Mouse (Mus musculus): ENCODE measurements around the gene Wdtc1.
A peak's percentile ranks its signal among the peaks of the same experiment; 100 is the strongest.

Wdtc1 gene

GRCm38 (mm10) chr4:133328129-133328528 is 25.2 kb downstream of the Wdtc1 start:
- DNase-seq (ENCODE audit: low spot score), result no peak

DNA sequence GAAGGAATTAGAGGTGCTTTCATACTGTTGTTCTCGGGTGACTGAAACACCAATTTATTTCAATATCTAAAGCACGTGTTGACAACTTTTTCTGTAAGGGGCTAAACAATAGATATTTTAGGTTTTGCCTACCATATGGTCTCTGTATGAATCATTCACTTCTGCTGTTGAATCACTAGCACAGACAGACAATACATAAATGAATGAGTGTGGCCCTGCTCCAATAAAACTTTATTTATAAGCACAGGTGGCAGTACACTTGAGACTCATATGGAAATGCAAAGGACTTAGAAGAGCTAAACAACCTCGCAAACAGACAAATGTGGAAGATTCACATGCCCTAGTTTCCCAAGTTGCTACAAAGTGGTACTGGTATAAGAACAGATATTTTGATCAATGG is 33.6 kb downstream of the Wdtc1 start:
- no peak for DNase-seq (ENCODE audit: low spot score)

DNA sequence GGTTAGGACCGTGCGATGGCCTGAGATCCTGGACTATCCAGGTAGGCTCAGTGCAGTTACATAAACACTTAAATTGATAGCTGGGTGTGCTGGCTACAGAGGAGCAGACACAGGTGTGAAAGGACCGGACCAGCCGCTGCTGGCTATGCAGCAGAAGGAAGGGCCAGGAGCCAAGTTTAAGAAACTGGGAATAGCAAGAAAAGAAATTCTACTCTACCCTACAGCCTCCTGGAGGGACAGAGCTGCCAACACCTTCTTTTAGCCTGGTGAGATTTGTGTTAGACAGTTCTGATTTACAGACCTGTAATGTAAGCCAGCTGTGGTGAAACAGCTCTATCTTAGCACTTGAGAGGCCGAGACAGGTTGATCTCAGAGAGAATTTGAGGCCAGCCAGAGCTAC is 37.3 kb downstream of the Wdtc1 start:
- DNase-seq (ENCODE audit: low spot score), result no peak

- DNase-seq (ENCODE audit: low spot score), result no peak
These were observed 38.4 kb downstream of the Wdtc1 start for GRCm38 (mm10) chr4:133314896-133315295.

- DNase-seq (ENCODE audit: low spot score), result peak; percentile 78
These were observed 43.3 kb downstream of the Wdtc1 start for GRCm38 (mm10) chr4:133309948-133310347.

GRCm38 (mm10) chr4:133307331-133307730 is 46.0 kb downstream of the Wdtc1 start:
- peak; percentile 67 for DNase-seq (ENCODE audit: low spot score)

- DNase-seq (ENCODE audit: low spot score), result no peak
These were observed 47.5 kb downstream of the Wdtc1 start for GRCm38 (mm10) chr4:133305825-133306224.

GRCm38 (mm10) chr4:133304770-133305169 is 48.5 kb downstream of the Wdtc1 start:
- DNase-seq (ENCODE audit: low spot score), result no peak

GRCm38 (mm10) chr4:133302668-133303067 is 50.6 kb downstream of the Wdtc1 start:
- no peak for DNase-seq (ENCODE audit: low spot score)

GRCm38 (mm10) chr4:133301802-133302201 is 51.5 kb downstream of the Wdtc1 start:
- DNase-seq (ENCODE audit: low spot score), result peak; percentile 61

GRCm38 (mm10) chr4:133300421-133300820 is 52.9 kb downstream of the Wdtc1 start:
- no peak for DNase-seq (ENCODE audit: low spot score)

- no peak for DNase-seq (ENCODE audit: low spot score)
These were observed 53.6 kb downstream of the Wdtc1 start for GRCm38 (mm10) chr4:133299701-133300100.

DNA sequence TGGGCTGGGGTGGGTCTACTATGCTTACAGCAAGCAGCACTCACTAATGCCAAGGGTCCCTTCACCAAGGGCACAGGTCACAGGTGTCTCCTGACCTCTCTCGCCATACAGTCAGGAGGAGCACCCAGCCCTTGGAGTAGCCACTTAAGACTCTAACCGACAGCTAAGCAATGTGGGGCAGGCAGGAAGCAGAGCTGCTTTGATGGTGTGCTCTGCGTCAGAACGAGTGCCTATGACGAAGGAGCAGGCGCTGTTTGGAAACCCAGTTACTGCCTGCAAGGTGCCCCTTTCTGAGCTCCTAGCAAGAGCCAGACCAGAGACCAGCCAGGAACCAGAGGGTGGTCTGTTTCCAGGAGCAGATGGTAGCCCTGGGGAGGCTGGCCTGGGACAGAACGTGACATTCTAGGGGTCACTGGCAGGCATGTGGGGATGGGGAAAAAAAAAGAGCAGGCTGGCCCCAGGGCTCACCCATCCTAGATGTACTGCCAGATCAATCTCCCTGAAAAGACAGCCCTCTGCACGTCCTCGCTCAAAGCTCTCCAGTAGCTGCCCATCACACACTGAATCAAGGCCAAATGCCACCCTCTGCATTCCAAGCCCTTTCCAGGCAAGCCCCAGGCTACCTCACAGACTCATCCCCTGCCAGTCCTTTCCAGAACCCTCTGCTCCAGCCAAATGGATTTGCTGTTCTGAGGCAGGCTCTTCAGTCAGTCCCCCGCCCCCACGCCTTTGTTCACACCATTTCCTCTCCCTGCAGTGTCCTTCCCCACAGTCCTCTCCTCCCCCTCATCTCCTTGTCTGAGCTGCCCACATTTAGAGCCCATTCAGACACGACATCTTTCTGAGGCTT is 54.5 kb downstream of the Wdtc1 start:
- DNase-seq (ENCODE audit: low spot score), result no peak

DNA sequence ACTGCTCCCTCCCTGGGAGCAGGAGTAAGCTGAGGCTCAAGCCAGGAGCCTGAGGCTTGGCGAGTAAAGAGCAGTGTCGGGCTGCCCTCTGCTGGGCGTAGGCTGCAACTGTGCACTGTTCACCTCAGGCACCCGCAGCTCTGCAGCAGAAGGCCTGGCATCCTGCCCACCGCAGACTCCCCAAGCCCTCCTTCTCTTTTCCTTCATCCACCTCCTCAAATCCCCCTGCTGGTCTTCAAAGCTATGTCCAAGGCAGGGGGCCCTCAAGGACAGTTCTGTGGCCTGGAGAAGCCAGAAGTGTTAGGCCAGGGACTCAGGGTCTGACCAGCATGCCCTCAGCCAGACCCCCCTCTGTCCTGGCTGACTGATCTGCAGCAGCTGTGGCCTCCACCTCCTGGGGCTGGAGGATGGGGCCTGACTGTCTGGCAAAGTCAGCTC is 55.5 kb downstream of the Wdtc1 start:
- peak; percentile 62 for DNase-seq (ENCODE audit: low spot score)

- DNase-seq (ENCODE audit: low spot score), result no peak
These were observed 55.9 kb downstream of the Wdtc1 start for GRCm38 (mm10) chr4:133297360-133297759.

DNA sequence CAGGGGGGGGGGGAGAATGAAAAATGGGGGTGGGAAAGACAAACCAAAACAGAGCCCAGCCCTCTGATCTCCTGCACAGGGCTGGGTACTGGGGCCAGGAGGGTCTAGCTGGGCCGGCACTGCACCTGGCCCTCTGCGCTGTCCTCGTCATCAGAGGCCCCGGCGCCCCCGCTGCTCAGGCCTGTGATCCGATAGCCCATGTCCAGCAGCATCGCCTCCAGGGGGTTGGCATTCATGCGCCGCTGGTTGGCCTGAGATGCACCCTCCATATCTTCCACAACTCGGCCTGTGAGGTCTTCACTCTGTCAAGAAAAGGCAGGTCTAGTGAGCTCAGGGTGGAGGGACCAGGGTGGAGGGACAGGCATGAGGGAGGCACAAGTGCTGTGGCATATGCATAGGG is 59.2 kb downstream of the Wdtc1 start:
- no peak for DNase-seq (ENCODE audit: low spot score)

DNA sequence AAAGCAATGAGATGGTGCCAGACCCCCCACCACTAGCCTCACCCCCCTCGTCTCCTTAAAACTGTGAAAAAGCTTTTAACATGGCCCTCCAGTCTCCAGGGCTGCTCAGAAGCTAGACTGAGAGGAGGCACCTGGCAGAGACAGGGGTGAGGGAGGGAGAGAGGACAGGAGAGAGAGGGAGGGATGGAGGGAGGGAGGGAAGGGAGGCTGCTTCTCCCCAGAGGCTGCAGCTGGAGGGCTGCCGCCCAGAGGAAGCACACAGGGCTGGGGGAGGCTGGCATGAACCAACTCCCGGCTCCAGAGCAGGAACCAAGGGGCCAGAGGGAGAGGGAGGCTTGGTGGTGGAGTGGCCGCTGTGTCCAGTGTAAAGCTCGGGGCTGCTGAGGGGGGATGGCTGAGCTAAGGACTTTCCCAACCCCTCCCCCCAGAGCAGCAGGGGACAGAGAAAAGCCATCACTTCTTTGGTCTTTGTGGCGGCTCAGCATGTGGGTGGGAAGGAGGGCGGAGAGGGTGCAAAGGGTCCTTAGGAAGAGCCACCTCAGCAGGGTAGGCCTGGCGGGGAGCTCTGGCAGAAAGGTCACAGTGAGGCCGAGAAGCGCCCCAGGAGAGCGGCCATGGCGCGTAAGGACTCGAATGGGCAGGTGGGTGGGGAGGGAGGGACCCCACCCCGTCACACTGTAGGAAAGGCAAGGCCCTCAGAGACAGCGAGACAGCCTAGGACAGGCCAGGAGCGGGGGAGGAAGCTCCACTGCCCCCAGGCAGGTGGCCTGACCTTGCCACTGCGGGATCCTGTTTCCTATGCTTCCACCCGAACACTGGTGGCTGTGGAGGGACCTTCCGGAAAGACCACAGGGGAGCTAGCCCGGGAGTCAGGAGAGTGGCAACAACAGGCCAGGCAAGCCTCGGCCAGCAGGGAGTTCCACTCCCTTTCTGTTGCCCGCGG is 60.1 kb downstream of the Wdtc1 start:
- no peak for DNase-seq (ENCODE audit: low spot score)

GRCm38 (mm10) chr4:133292405-133292804 is 60.9 kb downstream of the Wdtc1 start:
- DNase-seq (ENCODE audit: low spot score), result no peak

- peak; percentile 63 for DNase-seq (ENCODE audit: low spot score)
These were observed 62.0 kb downstream of the Wdtc1 start for GRCm38 (mm10) chr4:133291255-133291654.

DNA sequence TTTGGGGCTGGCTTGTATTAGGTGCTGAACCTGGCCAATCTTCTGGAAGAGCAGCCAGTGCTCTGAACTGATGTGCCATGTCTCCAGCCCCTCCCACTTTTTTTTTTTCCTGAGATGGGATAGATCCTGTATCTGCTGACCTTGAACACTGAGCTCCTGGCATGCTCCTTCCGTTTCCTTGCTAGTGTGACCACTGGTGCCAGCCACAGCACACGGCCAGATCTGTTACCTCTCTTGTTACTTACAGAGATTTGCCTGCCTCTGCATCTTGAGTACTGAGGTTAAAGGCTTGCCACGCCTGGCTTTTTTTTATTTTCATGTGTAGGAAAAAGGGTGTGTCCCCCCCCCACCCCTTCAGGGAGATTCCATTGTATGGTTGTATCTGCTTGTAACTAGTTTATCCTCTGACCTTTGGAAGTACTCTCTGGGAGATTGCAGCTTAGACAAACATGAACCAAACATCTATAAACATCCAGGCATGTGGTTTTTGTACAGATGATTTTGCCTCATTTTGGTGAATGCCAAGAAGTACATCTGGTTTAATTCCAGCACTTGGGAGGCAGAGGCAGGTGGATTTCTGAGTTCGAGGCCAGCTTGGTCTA is 66.7 kb downstream of the Wdtc1 start:
- DNase-seq (ENCODE audit: low spot score), result no peak

- DNase-seq (ENCODE audit: low spot score), result peak; percentile 96
These were observed 67.3 kb downstream of the Wdtc1 start for GRCm38 (mm10) chr4:133285950-133286349.

- DNase-seq (ENCODE audit: low spot score), result peak; percentile 56
These were observed 68.0 kb downstream of the Wdtc1 start for GRCm38 (mm10) chr4:133285299-133285698.
